ENCODE assay signal across 16 mouse cellular contexts in the genomic region with DNA sequence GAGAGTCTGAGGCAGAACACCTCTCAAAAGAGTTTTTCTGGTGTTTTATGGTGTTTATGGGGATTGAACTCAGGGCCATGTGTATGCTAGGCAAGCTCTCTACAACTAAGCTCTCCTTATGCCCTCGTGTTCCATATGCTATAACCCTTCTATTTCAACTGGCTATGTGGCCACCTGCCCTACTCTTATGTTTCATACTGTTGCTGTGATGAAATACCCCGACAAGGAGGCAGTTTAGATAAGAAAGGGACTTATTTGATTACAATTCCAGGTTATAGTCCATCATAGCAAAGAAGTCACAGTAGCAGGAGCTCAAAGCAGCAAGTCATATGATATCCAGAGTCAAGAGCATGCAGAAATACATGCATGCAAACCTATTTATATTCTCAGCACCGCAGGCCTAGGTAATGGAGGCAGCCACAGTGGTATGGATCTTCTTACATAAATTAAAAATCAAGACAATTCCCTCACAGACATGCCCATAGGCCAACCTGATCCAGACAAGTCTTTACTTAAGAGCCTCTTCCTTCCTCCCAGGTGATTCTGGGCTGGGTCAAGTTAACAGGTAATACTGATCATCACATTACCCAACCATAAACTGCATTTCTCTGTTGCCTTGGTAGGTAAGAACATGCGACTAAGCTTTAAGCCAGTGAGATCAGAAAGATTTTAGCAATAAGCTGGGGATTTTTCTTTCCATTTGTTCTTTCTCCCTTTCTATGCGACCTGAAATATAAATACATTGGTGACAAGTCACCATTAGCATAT.
"Had no signal": no experiment of that assay in that cellular context is flagged by ENCODE, and none has a peak within 500 bp of the region (broad histone marks: within the 10 kb centered on the region; RNA-seq: fewer than 3 reads in every experiment).

No protein-coding gene starts in this region.

- H3K4me2 ChIP-seq: neural tube, embryonic 13.5 days; neural tube, embryonic 15.5 days; stomach, embryonic 15.5 days had no signal

- H3K4me1 ChIP-seq: neural tube, embryonic 13.5 days; neural tube, embryonic 15.5 days; stomach, embryonic 15.5 days had no signal

- H3K27me3 ChIP-seq: stomach, embryonic 15.5 days had no signal

- H3K4me3 ChIP-seq: neural tube, embryonic 13.5 days; neural tube, embryonic 15.5 days; stomach, embryonic 15.5 days had no signal

- H3K9me3 ChIP-seq: neural tube, embryonic 13.5 days; neural tube, embryonic 15.5 days; stomach, embryonic 15.5 days had no signal

- DNase-seq: retina, postnatal 1 day; right cerebral cortex, adult 18-20 months; right cerebral cortex, postnatal 14 days; right cerebral cortex, postnatal 25 days; right cerebral cortex, postnatal 4 days; spleen, adult 18-20 months; thymus, adult 18-20 months; thymus, adult 2 months; thymus, postnatal 14 days; thymus, postnatal 25 days; thymus, postnatal 36 days; thymus, postnatal 4 days had no signal

- H3K36me3 ChIP-seq: neural tube, embryonic 13.5 days; neural tube, embryonic 15.5 days; stomach, embryonic 15.5 days had no signal

- H3K9ac ChIP-seq: neural tube, embryonic 13.5 days; neural tube, embryonic 15.5 days; stomach, embryonic 15.5 days had no signal

- H3K27ac ChIP-seq: neural tube, embryonic 13.5 days; neural tube, embryonic 15.5 days; stomach, embryonic 15.5 days; stomach, postnatal 0 days had no signal
